Mouse (Mus musculus) kidney, adult 8-10 months (tissue): ENCODE measurements around the gene Syna.

Source experiments
- DNase-seq, 2 experiments: peaks; one replicate each; pipeline ENCODE4 v3.0.0; 2022

Gene Syna

GRCm38 (mm10) chr5:134525971-134526711 lies 33.8 kb downstream of the Syna start:
- DNase-seq = no peak

- DNase-seq = no peak
Observed at GRCm38 (mm10) chr5:134523728-134524127, 36.2 kb downstream of the Syna start.

DNA sequence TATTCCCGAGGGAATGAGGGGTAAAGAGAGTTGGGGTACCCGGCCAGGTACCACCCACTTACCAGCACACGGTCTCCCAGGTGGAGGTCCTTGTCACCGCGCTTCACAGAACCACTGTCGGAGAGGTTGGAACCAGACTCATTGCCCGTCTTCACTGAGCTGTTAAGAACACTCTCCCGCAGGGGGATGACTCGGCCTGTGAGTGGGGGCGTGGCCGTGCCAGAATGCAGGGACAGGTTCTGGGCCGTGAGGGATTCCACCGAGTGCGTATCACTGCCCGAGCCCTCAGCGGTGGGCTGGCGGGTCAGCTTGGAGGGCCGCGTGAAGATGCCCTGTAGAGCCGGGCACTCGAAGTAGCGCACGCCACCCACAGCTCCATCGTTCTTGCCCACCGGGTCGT lies 37.4 kb downstream of the Syna start:
- no peak for DNase-seq

GRCm38 (mm10) chr5:134521806-134522205 lies 38.2 kb downstream of the Syna start:
- DNase-seq = no peak

- DNase-seq = no peak
Observed at GRCm38 (mm10) chr5:134521131-134521530, 38.8 kb downstream of the Syna start.

DNA sequence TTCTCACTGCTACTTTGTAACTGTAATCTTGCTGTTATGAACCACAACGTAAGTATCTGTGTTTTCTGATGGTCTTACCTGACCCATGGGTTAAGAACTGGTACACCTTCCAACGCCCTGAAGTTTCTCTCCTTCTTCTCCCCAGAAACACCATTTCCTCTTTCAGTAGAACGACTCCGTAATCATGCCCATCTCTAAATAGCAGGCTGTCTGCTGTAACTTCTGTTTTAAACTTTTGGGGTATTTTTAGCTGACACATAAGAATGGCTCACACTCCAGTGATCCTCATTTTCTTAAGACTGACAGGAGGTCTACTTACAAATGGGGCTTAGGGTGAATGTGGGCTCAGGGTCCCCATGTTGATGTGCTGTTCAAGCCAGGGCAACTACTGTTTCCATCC lies 39.9 kb downstream of the Syna start:
- no peak for DNase-seq

DNA sequence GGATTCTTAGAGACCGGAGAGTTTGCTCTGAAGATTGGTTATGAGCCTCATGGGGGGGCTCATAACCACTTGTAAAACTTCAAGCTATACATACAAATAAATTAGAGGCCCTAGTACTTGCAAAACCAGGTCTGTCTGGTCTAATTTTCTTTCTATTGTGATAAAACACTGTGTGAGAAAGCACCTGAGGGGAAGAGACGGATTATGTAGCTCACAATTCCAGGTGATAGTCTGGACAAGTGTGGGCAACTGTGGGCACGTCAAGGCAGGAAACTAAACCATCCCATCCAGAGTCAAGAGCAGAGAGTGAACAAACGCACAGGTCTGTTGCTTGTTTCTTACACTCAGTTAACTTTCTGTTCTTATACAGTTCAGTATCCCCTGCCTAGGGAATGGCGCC lies 40.5 kb downstream of the Syna start:
- DNase-seq = no peak

- DNase-seq = no peak
Observed at GRCm38 (mm10) chr5:134512086-134512485, 47.9 kb downstream of the Syna start.

- no peak for DNase-seq
Observed at GRCm38 (mm10) chr5:134510266-134510665, 49.7 kb downstream of the Syna start.

DNA sequence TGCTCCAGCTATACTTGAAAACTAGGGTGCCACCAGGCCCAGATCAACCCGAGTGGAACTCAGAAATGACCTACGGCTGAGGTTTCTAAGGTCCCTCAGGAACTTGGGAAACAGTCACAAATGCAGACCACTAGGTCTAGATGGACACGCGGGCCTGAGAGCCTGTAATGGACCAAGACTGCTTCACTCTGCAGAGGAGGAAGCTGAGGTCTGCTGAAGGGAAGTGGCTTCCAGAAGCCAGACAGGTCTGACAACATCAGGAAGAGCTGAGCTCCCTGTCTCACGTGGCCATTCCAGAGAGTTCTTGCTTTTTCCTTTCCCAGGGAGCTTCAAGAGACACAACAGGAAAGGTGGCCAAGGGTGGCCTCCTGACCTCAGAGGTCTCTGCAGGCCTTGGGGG lies 51.0 kb downstream of the Syna start:
- DNase-seq = no peak
